Mouse (Mus musculus) hindbrain, embryonic 15.5 days (tissue): Measurements from ENCODE around the gene 1700018F24Rik. TPM values are rescaled to one million over a fixed set of nuclear protein-coding genes. Genes with fewer than 3 reads are reported as not detected.
"Not testable (repeated sequence)": the region's sequence is repeated elsewhere in the genome, so short reads cannot be mapped to it uniquely, and the experiment has no call there.

Experiments used
- ATAC-seq: fragments of 200-750 bp; cut with Nextera tagmentation; 2 replicates; pipeline ENCODE4 v1.8.0; 2017; ENCODE audit warnings: low read depth, moderate number of reproducible peaks, moderate TSS enrichment; ENCODE audit not compliant: low FRiP score
- H3K27ac ChIP-seq: fragments of 300-500 bp; sonication (generic); replicated peaks from 2 replicates; pipeline ENCODE4 v1.5.1; 2015; ENCODE audit warnings: mild to moderate bottlenecking, inconsistent platforms
- H3K27me3 ChIP-seq: fragments of 300-500 bp; sonication (generic); 2 replicates; pipeline ENCODE4 v1.6.1; 2015; ENCODE audit warnings: control low read depth, inconsistent platforms
- H3K36me3 ChIP-seq: fragments of 300-500 bp; sonication (generic); 2 replicates; pipeline ENCODE4 v1.6.1; 2015; ENCODE audit warnings: control low read depth, inconsistent platforms
- H3K4me1 ChIP-seq: fragments of 300-500 bp; sonication (generic); replicated peaks from 2 replicates; pipeline ENCODE4 v1.6.1; 2015; ENCODE audit warnings: control low read depth, inconsistent platforms
- H3K4me2 ChIP-seq: fragments of 300-500 bp; sonication (generic); 2 replicates; pipeline ENCODE4 v1.6.1; 2015; ENCODE audit warnings: moderate library complexity, mild to moderate bottlenecking, inconsistent platforms
- H3K4me3 ChIP-seq: fragments of 300-500 bp; sonication (generic); 2 replicates; pipeline ENCODE4 v1.5.1; 2015; ENCODE audit warnings: mild to moderate bottlenecking, inconsistent platforms
- H3K9ac ChIP-seq: fragments of 300-500 bp; sonication (generic); 2 replicates; pipeline ENCODE4 v1.6.1; 2015; ENCODE audit warnings: inconsistent platforms
- H3K9me3 ChIP-seq: fragments of 300-500 bp; sonication (generic); 2 replicates; pipeline ENCODE4 v1.6.1; 2016; ENCODE audit warnings: control low read depth, inconsistent platforms
- WGBS: fragments of 180-500 bp; shearing (Covaris S2); methylation state at CpG from one replicate; pipeline ENCODE4 v1.1.7; 2015; 5-methylcytosine and 5-hydroxymethylcytosine counted together
- polyA plus RNA-seq: library from polyadenylated mRNA; unstranded; fragments of >200 nt; fragmentation: Nextera tagmentation; extraction: Ambion mirVana; gene quantifications from 2 replicates; pipeline ENCODE4 v1.2.1, GENCODE M21; 2015

1700018F24Rik gene
- not detected in 2 replicates for polyA plus RNA-seq

GRCm38 (mm10) chr5:145042690-145043089, at the start of gene 1700018F24Rik:
1700018F24Rik (plus strand) TSS chr5:145042990.
- H3K4me3 ChIP-seq, H3K27me3 ChIP-seq, H3K9ac ChIP-seq, H3K4me1 ChIP-seq, H3K36me3 ChIP-seq, H3K4me2 ChIP-seq, H3K27ac ChIP-seq, H3K9me3 ChIP-seq, ATAC-seq: not testable (repeated sequence)
- WGBS: 82% methylated on average over 3 of the region's 3 CpGs

- H3K27ac ChIP-seq: no peak overlapping the region
- ATAC-seq: no peak
- H3K9me3 ChIP-seq: no peaks in the 10 kb centered on the region
- H3K9ac ChIP-seq: no peak overlapping the region
- no peaks in the 10 kb centered on the region for H3K4me1 ChIP-seq
- H3K36me3 ChIP-seq: no peaks in the 10 kb centered on the region
- no peaks in the 10 kb centered on the region for H3K27me3 ChIP-seq
- 32% methylated on average over 2 of the region's 2 CpGs for WGBS
- H3K4me2 ChIP-seq: no peak overlapping the region
- H3K4me3 ChIP-seq: no peak overlapping the region
These were observed 44.3 kb upstream of the 1700018F24Rik start for GRCm38 (mm10) chr5:144998491-144998890.

- H3K4me1 ChIP-seq: no peaks in the 10 kb centered on the region
- WGBS: 81% methylated on average over 3 of the region's 3 CpGs
- H3K9me3 ChIP-seq: no peaks in the 10 kb centered on the region
- H3K36me3 ChIP-seq: no peaks in the 10 kb centered on the region
- H3K27me3 ChIP-seq: no peaks in the 10 kb centered on the region
- ATAC-seq: no peak
- H3K9ac ChIP-seq: no peak overlapping the region
- no peak overlapping the region for H3K27ac ChIP-seq
- no peak overlapping the region for H3K4me3 ChIP-seq
- H3K4me2 ChIP-seq: no peak overlapping the region
These were observed 39.4 kb upstream of the 1700018F24Rik start for GRCm38 (mm10) chr5:145003362-145003761.

GRCm38 (mm10) chr5:145004495-145004894, 38.3 kb upstream of the 1700018F24Rik start:
- no peaks in the 10 kb centered on the region for H3K27me3 ChIP-seq
- no peaks in the 10 kb centered on the region for H3K9me3 ChIP-seq
- ATAC-seq: no peak
- H3K27ac ChIP-seq: no peak overlapping the region
- H3K4me2 ChIP-seq: no peak overlapping the region
- H3K4me3 ChIP-seq: no peak overlapping the region
- no peaks in the 10 kb centered on the region for H3K4me1 ChIP-seq
- WGBS: 83% methylated on average over 9 of the region's 9 CpGs
- no peak overlapping the region for H3K9ac ChIP-seq
- H3K36me3 ChIP-seq: no peaks in the 10 kb centered on the region

GRCm38 (mm10) chr5:145005596-145005995, 37.2 kb upstream of the 1700018F24Rik start:
- no peak overlapping the region for H3K4me3 ChIP-seq
- H3K4me2 ChIP-seq: no peak overlapping the region
- 80% methylated on average over 6 of the region's 6 CpGs for WGBS
- ATAC-seq: no peak
- H3K9me3 ChIP-seq: no peaks in the 10 kb centered on the region
- no peaks in the 10 kb centered on the region for H3K27me3 ChIP-seq
- H3K36me3 ChIP-seq: no peaks in the 10 kb centered on the region
- no peak overlapping the region for H3K9ac ChIP-seq
- no peak overlapping the region for H3K27ac ChIP-seq
- H3K4me1 ChIP-seq: no peaks in the 10 kb centered on the region

- no peak overlapping the region for H3K27ac ChIP-seq
- H3K4me2 ChIP-seq: no peak overlapping the region
- no peaks in the 10 kb centered on the region for H3K9me3 ChIP-seq
- H3K36me3 ChIP-seq: no peaks in the 10 kb centered on the region
- no peaks in the 10 kb centered on the region for H3K27me3 ChIP-seq
- ATAC-seq: no peak
- H3K4me3 ChIP-seq: no peak overlapping the region
- H3K4me1 ChIP-seq: no peaks in the 10 kb centered on the region
- 93% methylated on average over 15 of the region's 15 CpGs for WGBS
- no peak overlapping the region for H3K9ac ChIP-seq
These were observed 33.7 kb upstream of the 1700018F24Rik start for GRCm38 (mm10) chr5:145008878-145009659.

- WGBS: 89% methylated on average over 1 of the region's 1 CpGs
- no peaks in the 10 kb centered on the region for H3K36me3 ChIP-seq
- no peak overlapping the region for H3K9ac ChIP-seq
- H3K27ac ChIP-seq: no peak overlapping the region
- no peak overlapping the region for H3K4me3 ChIP-seq
- no peak overlapping the region for H3K4me2 ChIP-seq
- H3K9me3 ChIP-seq: no peaks in the 10 kb centered on the region
- H3K27me3 ChIP-seq: no peaks in the 10 kb centered on the region
- no peak for ATAC-seq
- no peaks in the 10 kb centered on the region for H3K4me1 ChIP-seq
These were observed 28.5 kb upstream of the 1700018F24Rik start for GRCm38 (mm10) chr5:145014278-145014677.

GRCm38 (mm10) chr5:145016761-145017160, 26.0 kb upstream of the 1700018F24Rik start:
- not testable (repeated sequence) for H3K27me3 ChIP-seq, H3K4me2 ChIP-seq, H3K36me3 ChIP-seq, ATAC-seq, H3K9ac ChIP-seq, H3K4me3 ChIP-seq, H3K9me3 ChIP-seq, H3K27ac ChIP-seq, H3K4me1 ChIP-seq
- 31% methylated on average over 2 of the region's 2 CpGs for WGBS

- 36% methylated on average over 1 of the region's 1 CpGs for WGBS
- not testable (repeated sequence) for ATAC-seq
These were observed 22.5 kb upstream of the 1700018F24Rik start for GRCm38 (mm10) chr5:145020254-145020653.

GRCm38 (mm10) chr5:145020712-145021111, 22.1 kb upstream of the 1700018F24Rik start:
- WGBS: 81% methylated on average over 1 of the region's 1 CpGs
- H3K27ac ChIP-seq, H3K36me3 ChIP-seq, H3K4me1 ChIP-seq, H3K27me3 ChIP-seq, H3K9me3 ChIP-seq, H3K4me2 ChIP-seq, ATAC-seq, H3K4me3 ChIP-seq, H3K9ac ChIP-seq: not testable (repeated sequence)

More at GRCm38 (mm10) chr5:145020254-145020653, 22.5 kb upstream of the 1700018F24Rik start:
- H3K27ac ChIP-seq, H3K4me2 ChIP-seq, H3K4me3 ChIP-seq, H3K27me3 ChIP-seq, H3K9me3 ChIP-seq, H3K4me1 ChIP-seq, H3K9ac ChIP-seq, H3K36me3 ChIP-seq: not testable (repeated sequence)

- H3K9me3 ChIP-seq, H3K36me3 ChIP-seq, H3K4me1 ChIP-seq, H3K9ac ChIP-seq, H3K27ac ChIP-seq, H3K27me3 ChIP-seq, ATAC-seq, H3K4me2 ChIP-seq, H3K4me3 ChIP-seq: not testable (repeated sequence)
- 86% methylated on average over 1 of the region's 1 CpGs for whole genome bisulfite sequencing
These were observed 12.3 kb upstream of the 1700018F24Rik start for GRCm38 (mm10) chr5:145030476-145030875.

GRCm38 (mm10) chr5:145032391-145032790, 10.4 kb upstream of the 1700018F24Rik start, which contains the start of gene Gm4871:
Gm4871 (minus strand) TSS chr5:145032754.
- H3K9me3 ChIP-seq, H3K4me2 ChIP-seq, H3K4me3 ChIP-seq, H3K27ac ChIP-seq, H3K36me3 ChIP-seq, ATAC-seq, H3K9ac ChIP-seq, H3K27me3 ChIP-seq, H3K4me1 ChIP-seq: not testable (repeated sequence)
- WGBS: 78% methylated on average over 5 of the region's 5 CpGs

- Histone ChIP-seq H3K9ac (no peak overlapping the region), H3K36me3 (no peaks in the 10 kb centered on the region), H3K4me1 (no peaks in the 10 kb centered on the region), H3K27ac (no peak overlapping the region), H3K27me3 (no peaks in the 10 kb centered on the region), H3K9me3 (no peaks in the 10 kb centered on the region), H3K4me2 (no peak overlapping the region), H3K4me3 (no peak overlapping the region)
- ATAC-seq: no peak
- 40% methylated on average over 4 of the region's 4 CpGs for WGBS
These were observed 1.2 kb upstream of the 1700018F24Rik start for GRCm38 (mm10) chr5:145041628-145042027.
